Mouse (Mus musculus) liver, embryonic 12.5 days (tissue): ENCODE data around the gene Gm13694. TPM values are rescaled to one million over a fixed set of nuclear protein-coding genes. Genes with fewer than 3 reads are reported as not detected.

ENCODE experiments used
- polyA plus RNA-seq: library from polyadenylated mRNA; unstranded; fragments of >200 nt; fragmentation: Nextera tagmentation; extraction: Ambion mirVana; gene quantifications from 2 replicates; pipeline ENCODE4 v1.2.1, GENCODE M21; 2016

The Gm13694 gene
- polyA plus RNA-seq, 1 experiment from 2014 or later, result not detected

Other genes with a start within 250 kb of the Gm13694 start
- gene Fam171b, start 166.3 kb upstream of the Gm13694 start, polyA plus RNA-seq, result 0.53 and 0.57 TPM in 2 replicates
- not detected in 2 replicates for gene Zswim2, start 37.7 kb upstream of the Gm13694 start, polyA plus RNA-seq
- gene Gm13698, start 23.2 kb upstream of the Gm13694 start, polyA plus RNA-seq, result not detected in 2 replicates
- not detected in 2 replicates for gene Gm13693, start 17.4 kb upstream of the Gm13694 start, polyA plus RNA-seq
- gene Gm13695, start 11.6 kb upstream of the Gm13694 start, polyA plus RNA-seq, result not detected in 2 replicates
- not detected in 2 replicates for gene Gm13696, start 5.8 kb upstream of the Gm13694 start, polyA plus RNA-seq
- not detected in 2 replicates for gene Gm13697, start 5.8 kb downstream of the Gm13694 start, polyA plus RNA-seq
- not detected in 2 replicates for gene Gm13691, start 11.6 kb downstream of the Gm13694 start, polyA plus RNA-seq